Mouse (Mus musculus): ENCODE data around the gene Ruvbl2.
A peak's percentile ranks its signal among the peaks of the same experiment; 100 is the strongest.
"Not testable (repeated sequence)": the region's sequence is repeated elsewhere in the genome, so short reads cannot be mapped to it uniquely, and the experiment has no call there.

Gene Ruvbl2

GRCm38 (mm10) chr7:45396787-45397186, 41.1 kb downstream of the Ruvbl2 start:
- DNase-seq (ENCODE audit: low spot score in 2 of 2), result no peak

GRCm38 (mm10) chr7:45396337-45396775, 41.5 kb downstream of the Ruvbl2 start:
- DNase-seq (ENCODE audit: low spot score in 2 of 2), result not testable (repeated sequence)

- DNase-seq (ENCODE audit: low spot score in 2 of 2), result peak; percentile 100
Measured at GRCm38 (mm10) chr7:45395578-45396336, 42.1 kb downstream of the Ruvbl2 start, which contains the start of gene Snrnp70. Gene Snrnp70, minus strand, starts transcription at chr7:45395742.

- DNase-seq (ENCODE audit: low spot score in 2 of 2), result no peak
Measured at GRCm38 (mm10) chr7:45395129-45395541, 42.8 kb downstream of the Ruvbl2 start.

- DNase-seq (ENCODE audit: low spot score in 2 of 2), result no peak
Measured at GRCm38 (mm10) chr7:45386077-45386476, 51.8 kb downstream of the Ruvbl2 start.

- peak in 1 of 2 experiments; percentile 9 for DNase-seq (ENCODE audit: low spot score in 2 of 2)
Measured at GRCm38 (mm10) chr7:45376057-45376456, 61.8 kb downstream of the Ruvbl2 start.

GRCm38 (mm10) chr7:45374620-45375019, 63.3 kb downstream of the Ruvbl2 start:
- DNase-seq (ENCODE audit: low spot score in 2 of 2), result no peak

GRCm38 (mm10) chr7:45372371-45372770, 65.5 kb downstream of the Ruvbl2 start:
- no peak for DNase-seq (ENCODE audit: low spot score in 2 of 2)
